Mouse (Mus musculus) liver, embryonic 13.5 days (tissue): ENCODE results near the gene Rab12. TPM values are rescaled to one million over a fixed set of nuclear protein-coding genes. Genes with fewer than 3 reads are reported as not detected.
A peak's percentile ranks its signal among the peaks of the same experiment; 100 is the strongest.

ENCODE experiments used
- ATAC-seq: fragments of 200-750 bp; cut with Nextera tagmentation; 2 replicates; pipeline ENCODE4 v1.8.0; 2017; ENCODE audit warnings: low read depth, mild to moderate bottlenecking, moderate number of reproducible peaks, moderate library complexity
- DNase-seq: peaks from one replicate; pipeline ENCODE4 v3.0.0; 2022
- H3K27ac ChIP-seq: fragments of 300-500 bp; sonication (generic); 2 replicates; pipeline ENCODE4 v1.5.1; 2015; ENCODE audit warnings: moderate library complexity, mild to moderate bottlenecking, inconsistent platforms
- H3K27me3 ChIP-seq: fragments of 300-500 bp; sonication (generic); 2 replicates; pipeline ENCODE4 v1.6.1; 2015; ENCODE audit warnings: mild to moderate bottlenecking, inconsistent platforms
- H3K36me3 ChIP-seq: fragments of 300-500 bp; sonication (generic); 2 replicates; pipeline ENCODE4 v1.6.1; 2015; ENCODE audit warnings: mild to moderate bottlenecking, inconsistent platforms
- H3K4me1 ChIP-seq: fragments of 300-500 bp; sonication (generic); replicated peaks from 2 replicates; pipeline ENCODE4 v1.6.1; 2015; ENCODE audit warnings: inconsistent platforms
- H3K4me2 ChIP-seq: fragments of 300-500 bp; sonication (generic); 2 replicates; pipeline ENCODE4 v1.6.1; 2015; ENCODE audit warnings: inconsistent platforms, mild to moderate bottlenecking, moderate library complexity
- H3K4me3 ChIP-seq: fragments of 300-500 bp; sonication (generic); replicated peaks from 2 replicates; pipeline ENCODE4 v1.5.1; 2015; ENCODE audit warnings: mild to moderate bottlenecking, inconsistent platforms
- H3K9ac ChIP-seq: fragments of 300-500 bp; sonication (generic); 2 replicates; pipeline ENCODE4 v1.6.1; 2015; ENCODE audit warnings: mild to moderate bottlenecking, inconsistent platforms
- H3K9me3 ChIP-seq: fragments of 300-500 bp; sonication (generic); replicated peaks from 2 replicates; pipeline ENCODE4 v1.6.1; 2016; ENCODE audit warnings: inconsistent platforms
- whole genome bisulfite sequencing: fragments of 180-500 bp; shearing (Covaris S2); methylation state at CpG from one replicate; pipeline ENCODE4 v1.1.7; 2015; ENCODE audit not compliant: insufficient replicate concordance; 5-methylcytosine and 5-hydroxymethylcytosine counted together
- polyA plus RNA-seq: library from polyadenylated mRNA; unstranded; fragments of >200 nt; fragmentation: Nextera tagmentation; extraction: Ambion mirVana; gene quantifications from 2 replicates; pipeline ENCODE4 v1.2.1, GENCODE M21; 2015

Gene Rab12
- polyA plus RNA-seq, 1 experiment from 2014 or later: 7.9 TPM

GRCm38 (mm10) chr17:66518877-66519553 is 514 bp downstream of the Rab12 start:
- peak; percentile 73 for ATAC-seq
- Histone ChIP-seq H3K36me3 (peaks cover 4% of the 10 kb centered on the region; the same call in 1 of the 2 replicates), H3K9ac (peak overlapping the region; percentile 94), H3K4me2 (peak overlapping the region; percentile 80), H3K27ac (peak overlapping the region; percentile 55; the same call in 1 of the 2 replicates), H3K9me3 (no peaks in the 10 kb centered on the region), H3K4me3 (peak overlapping the region; percentile 95), H3K27me3 (no peaks in the 10 kb centered on the region), H3K4me1 (peaks cover 29% of the 10 kb centered on the region)
- DNase-seq: peak; percentile 22
- WGBS: under 1% methylated on average over 47 of the region's 57 CpGs

GRCm38 (mm10) chr17:66516953-66517352 is 2.6 kb downstream of the Rab12 start:
- no peak overlapping the region for H3K9ac ChIP-seq
- H3K27ac ChIP-seq: no peak overlapping the region
- H3K27me3 ChIP-seq: no peaks in the 10 kb centered on the region
- H3K9me3 ChIP-seq: no peaks in the 10 kb centered on the region
- DNase-seq (no peak), ATAC-seq (no peak)
- H3K4me3 ChIP-seq: no peak overlapping the region
- H3K4me2 ChIP-seq: no peak overlapping the region
- peaks cover 32% of the 10 kb centered on the region for H3K4me1 ChIP-seq
- H3K36me3 ChIP-seq: peaks cover 4% of the 10 kb centered on the region; the same call in 1 of the 2 replicates
- WGBS: 77% methylated on average over 4 of the region's 4 CpGs

- 59% methylated on average over 10 of the region's 10 CpGs for WGBS
- no peak for DNase-seq
- ATAC-seq: no peak
Measured at GRCm38 (mm10) chr17:66514288-66514995, 5.1 kb downstream of the Rab12 start.

GRCm38 (mm10) chr17:66512202-66512956 is 7.2 kb downstream of the Rab12 start:
- no peaks in the 10 kb centered on the region for H3K9me3 ChIP-seq
- no peak for DNase-seq
- WGBS: 67% methylated on average over 15 of the region's 15 CpGs

More at GRCm38 (mm10) chr17:66514288-66514995, 5.1 kb downstream of the Rab12 start:
- no peak overlapping the region for H3K4me2 ChIP-seq
- no peaks in the 10 kb centered on the region for H3K9me3 ChIP-seq
- H3K4me3 ChIP-seq: no peak overlapping the region
- H3K9ac ChIP-seq: no peak overlapping the region
- no peaks in the 10 kb centered on the region for H3K27me3 ChIP-seq
- H3K36me3 ChIP-seq: peaks cover 4% of the 10 kb centered on the region; the same call in 1 of the 2 replicates
- peaks cover 36% of the 10 kb centered on the region for H3K4me1 ChIP-seq
- no peak overlapping the region for H3K27ac ChIP-seq

GRCm38 (mm10) chr17:66510221-66510683 is 9.3 kb downstream of the Rab12 start:
- WGBS: 52% methylated on average over 10 of the region's 10 CpGs
- H3K27ac ChIP-seq: no peak overlapping the region

More at GRCm38 (mm10) chr17:66512202-66512956, 7.2 kb downstream of the Rab12 start:
- Histone ChIP-seq H3K36me3 (peaks cover 17% of the 10 kb centered on the region), H3K9ac (no peak overlapping the region), H3K27ac (no peak overlapping the region), H3K4me2 (peak overlapping the region; percentile 7), H3K4me3 (no peak overlapping the region), H3K27me3 (no peaks in the 10 kb centered on the region), H3K4me1 (peaks cover 23% of the 10 kb centered on the region)
- ATAC-seq: no peak

GRCm38 (mm10) chr17:66507049-66507954 is 12.2 kb downstream of the Rab12 start:
- no peak overlapping the region for H3K27ac ChIP-seq
- 69% methylated on average over 9 of the region's 9 CpGs for WGBS
- H3K4me1 ChIP-seq: peaks cover 10% of the 10 kb centered on the region
- H3K4me2 ChIP-seq: no peak overlapping the region
- DNase-seq: no peak
- no peaks in the 10 kb centered on the region for H3K9me3 ChIP-seq
- no peak overlapping the region for H3K9ac ChIP-seq
- H3K36me3 ChIP-seq: peaks cover 41% of the 10 kb centered on the region
- ATAC-seq: no peak
- no peak overlapping the region for H3K4me3 ChIP-seq
- no peaks in the 10 kb centered on the region for H3K27me3 ChIP-seq

More at GRCm38 (mm10) chr17:66510221-66510683, 9.3 kb downstream of the Rab12 start:
- H3K36me3 ChIP-seq: peaks cover 20% of the 10 kb centered on the region
- peaks cover 13% of the 10 kb centered on the region for H3K4me1 ChIP-seq
- no peak overlapping the region for H3K9ac ChIP-seq
- DNase-seq: no peak
- no peaks in the 10 kb centered on the region for H3K9me3 ChIP-seq
- H3K27me3 ChIP-seq: no peaks in the 10 kb centered on the region
- ATAC-seq: peak; percentile 56
- H3K4me3 ChIP-seq: no peak overlapping the region
- H3K4me2 ChIP-seq: no peak overlapping the region

- Histone ChIP-seq H3K27ac (no peak overlapping the region), H3K27me3 (no peaks in the 10 kb centered on the region), H3K9me3 (no peaks in the 10 kb centered on the region), H3K36me3 (peaks cover 48% of the 10 kb centered on the region), H3K9ac (no peak overlapping the region), H3K4me1 (no peaks in the 10 kb centered on the region; the same call in 1 of the 2 replicates), H3K4me3 (no peak overlapping the region), H3K4me2 (no peak overlapping the region)
- no peak for ATAC-seq
- WGBS: 88% methylated on average over 8 of the region's 8 CpGs
- DNase-seq: no peak
Measured at GRCm38 (mm10) chr17:66504964-66505363, 14.6 kb downstream of the Rab12 start.

GRCm38 (mm10) chr17:66504248-66504647 is 15.3 kb downstream of the Rab12 start:
- 67% methylated on average over 2 of the region's 2 CpGs for WGBS

GRCm38 (mm10) chr17:66503466-66503865 is 16.1 kb downstream of the Rab12 start:
- H3K4me2 ChIP-seq: no peak overlapping the region
- WGBS: 90% methylated on average over 9 of the region's 9 CpGs
- H3K9ac ChIP-seq: no peak overlapping the region
- no peak overlapping the region for H3K27ac ChIP-seq
- ATAC-seq (no peak), DNase-seq (no peak)
- no peaks in the 10 kb centered on the region for H3K27me3 ChIP-seq
- H3K4me1 ChIP-seq: no peaks in the 10 kb centered on the region
- peaks cover 56% of the 10 kb centered on the region for H3K36me3 ChIP-seq
- no peaks in the 10 kb centered on the region for H3K9me3 ChIP-seq
- H3K4me3 ChIP-seq: no peak overlapping the region

More at GRCm38 (mm10) chr17:66504248-66504647, 15.3 kb downstream of the Rab12 start:
- H3K36me3 ChIP-seq: peaks cover 55% of the 10 kb centered on the region
- H3K27ac ChIP-seq: no peak overlapping the region
- H3K4me3 ChIP-seq: no peak overlapping the region
- DNase-seq (no peak), ATAC-seq (no peak)
- H3K4me1 ChIP-seq: no peaks in the 10 kb centered on the region
- H3K27me3 ChIP-seq: no peaks in the 10 kb centered on the region
- H3K9ac ChIP-seq: no peak overlapping the region
- H3K4me2 ChIP-seq: no peak overlapping the region
- no peaks in the 10 kb centered on the region for H3K9me3 ChIP-seq

- no peak for DNase-seq
- H3K9ac ChIP-seq: no peak overlapping the region
- H3K4me1 ChIP-seq: no peaks in the 10 kb centered on the region
- no peaks in the 10 kb centered on the region for H3K9me3 ChIP-seq
- H3K4me2 ChIP-seq: no peak overlapping the region
- ATAC-seq: no peak
- H3K27ac ChIP-seq: no peak overlapping the region
- H3K36me3 ChIP-seq: peaks cover 57% of the 10 kb centered on the region
- 81% methylated on average over 6 of the region's 6 CpGs for WGBS
- H3K4me3 ChIP-seq: no peak overlapping the region
- H3K27me3 ChIP-seq: no peaks in the 10 kb centered on the region
Measured at GRCm38 (mm10) chr17:66502865-66503264, 16.7 kb downstream of the Rab12 start.
